Mouse (Mus musculus) C2C12 (cell line): ENCODE results near the gene Slc6a21.

ENCODE experiments used
- CEBPB ChIP-seq: IDR thresholded peaks from one replicate; pipeline ENCODE4 v1.6.1; 2011; ENCODE audit warnings: low read depth, mild to moderate bottlenecking, control low read depth, moderate library complexity
- CTCF ChIP-seq: IDR thresholded peaks from one replicate; pipeline ENCODE4 v1.5.1; 2011; ENCODE audit not compliant: control insufficient read depth, insufficient read depth, insufficient read length
- MYOG ChIP-seq: IDR thresholded peaks from one replicate; pipeline ENCODE4 v1.6.1; 2011; ENCODE audit not compliant: control insufficient read depth, insufficient read length; ENCODE audit errors: extremely low read depth

- TF ChIP-seq CTCF = no peak
- TF ChIP-seq MYOG = no peak
- TF ChIP-seq CEBPB = no peak
These were observed 60.2 kb downstream of the Slc6a21 start for GRCm38 (mm10) chr7:45337469-45337868.
